Mouse (Mus musculus): ENCODE measurements around the gene 2310022A10Rik. TPM values are rescaled to one million over a fixed set of nuclear protein-coding genes. Genes with fewer than 3 reads are reported as not detected.

2310022A10Rik gene
- polyA plus RNA-seq, 1 experiment from 2014 or later: 38.9 TPM

DNA sequence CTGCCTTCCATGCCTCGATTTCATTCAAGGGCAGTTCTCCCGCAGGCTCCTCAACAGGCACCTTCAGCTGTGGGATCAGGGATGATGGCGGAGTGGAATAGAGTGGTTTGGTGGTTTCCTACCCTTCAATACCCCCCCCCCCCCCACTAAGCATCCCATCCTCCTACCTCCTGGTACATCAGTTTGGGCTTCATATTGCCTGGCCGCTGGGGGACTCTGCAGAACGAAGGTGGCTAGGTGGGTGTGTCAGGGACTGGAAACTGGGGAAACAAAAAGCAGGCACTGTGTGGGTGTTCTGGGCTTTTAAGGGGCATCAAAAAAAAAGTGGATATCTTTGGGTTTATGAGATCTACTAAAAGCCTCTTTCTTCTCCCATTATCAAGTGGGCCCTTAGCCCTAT is 11.1 kb upstream of the 2310022A10Rik start:
- H3K27ac ChIP-seq (replicated peaks): no peak overlapping the region; the same call in 1 of the 2 replicates
- 66% methylated on average over 5 of the region's 5 CpGs for WGBS

DNA sequence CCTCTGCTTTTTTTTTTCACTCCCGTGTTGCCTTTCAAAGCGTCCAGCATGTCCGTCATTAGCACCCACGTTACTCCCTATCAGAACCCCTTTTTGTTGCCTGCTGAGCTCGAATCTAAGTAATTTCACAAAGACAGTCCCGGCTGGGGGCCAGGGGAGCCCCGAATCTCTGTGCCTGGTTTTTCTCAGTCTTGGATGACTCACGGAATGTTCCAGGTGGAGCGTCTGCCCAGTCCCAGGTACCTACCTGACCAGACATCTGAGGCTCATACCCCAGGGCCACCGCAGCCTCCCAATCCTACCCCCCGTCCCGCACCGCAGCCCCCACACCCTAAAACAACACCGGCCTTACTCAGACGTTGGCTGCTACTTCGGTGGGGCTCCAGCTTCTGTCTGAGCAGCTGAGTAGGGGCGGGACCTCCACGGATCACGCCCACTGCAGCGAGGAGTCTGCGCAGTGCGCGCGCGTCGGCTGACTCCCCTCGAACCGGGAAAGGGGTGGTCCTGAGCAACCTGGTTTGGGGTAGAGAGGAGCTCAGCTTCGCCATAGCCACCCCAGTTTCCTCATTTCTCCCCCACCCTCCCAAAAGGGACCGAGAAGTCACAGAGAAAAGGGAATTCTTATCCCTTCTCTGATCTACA is 10.5 kb upstream of the 2310022A10Rik start:
- H3K27ac ChIP-seq (replicated peaks): 0 out of 2 replicates have a peak overlapping the region, but pooled peaks have one; percentile 14
- H3K36me3 ChIP-seq: peaks cover 14% of the 10 kb centered on the region
- peak; percentile 96 for ATAC-seq (replicated peaks)

More for the DNA sequence above, 11.1 kb upstream of the 2310022A10Rik start:
- Histone ChIP-seq H3K4me1 (peaks cover 21% of the 10 kb centered on the region), H3K9me3 (no peaks in the 10 kb centered on the region), H3K9ac (replicated peaks) (peak overlapping the region; percentile 61), H3K36me3 (peaks cover 19% of the 10 kb centered on the region), H3K4me2 (replicated peaks) (peak overlapping the region; percentile 78), H3K4me3 (peak overlapping the region; percentile 57), H3K27me3 (no peaks in the 10 kb centered on the region)
- peak; percentile 3; the same call in 1 of the 2 replicates for ATAC-seq (replicated peaks)

DNA sequence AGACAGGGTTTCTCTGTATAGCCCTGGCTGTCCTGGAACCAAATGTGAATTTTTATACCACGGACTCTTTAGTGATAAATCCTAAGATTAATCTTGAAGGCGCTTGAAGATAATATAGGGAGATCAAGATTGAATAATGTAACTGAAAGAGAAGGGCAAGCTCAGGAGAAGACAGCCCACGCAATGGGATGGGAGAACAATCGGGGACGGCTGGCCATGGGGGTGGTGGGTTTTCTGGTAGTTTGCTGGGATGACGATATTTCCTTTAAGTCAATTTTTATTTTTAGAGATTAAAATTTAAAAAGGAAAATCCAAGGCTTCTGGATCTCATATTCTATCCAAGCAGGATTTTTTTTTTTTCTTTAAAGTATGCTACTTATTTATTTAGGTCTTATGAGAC is 10.0 kb upstream of the 2310022A10Rik start:
- no peak; the same call in 1 of the 2 replicates for ATAC-seq (replicated peaks)
- Histone ChIP-seq H3K9me3 (no peaks in the 10 kb centered on the region), H3K27ac (replicated peaks) (0 out of 2 replicates have a peak overlapping the region, but pooled peaks have one; percentile 14), H3K27me3 (no peaks in the 10 kb centered on the region), H3K4me3 (peak overlapping the region; percentile 57), H3K36me3 (peaks cover 8% of the 10 kb centered on the region), H3K4me1 (peaks cover 21% of the 10 kb centered on the region), H3K4me2 (replicated peaks) (peak overlapping the region; percentile 78), H3K9ac (replicated peaks) (peak overlapping the region; percentile 61)
- WGBS: 58% methylated on average over 6 of the region's 6 CpGs

More for the DNA sequence above, 10.5 kb upstream of the 2310022A10Rik start:
- Histone ChIP-seq H3K4me2 (replicated peaks) (peak overlapping the region; percentile 78), H3K4me3 (peak overlapping the region; percentile 57), H3K9me3 (no peaks in the 10 kb centered on the region), H3K27me3 (no peaks in the 10 kb centered on the region), H3K9ac (replicated peaks) (peak overlapping the region; percentile 61), H3K4me1 (peaks cover 21% of the 10 kb centered on the region)
- 3% methylated on average over 30 of the region's 30 CpGs for WGBS

DNA sequence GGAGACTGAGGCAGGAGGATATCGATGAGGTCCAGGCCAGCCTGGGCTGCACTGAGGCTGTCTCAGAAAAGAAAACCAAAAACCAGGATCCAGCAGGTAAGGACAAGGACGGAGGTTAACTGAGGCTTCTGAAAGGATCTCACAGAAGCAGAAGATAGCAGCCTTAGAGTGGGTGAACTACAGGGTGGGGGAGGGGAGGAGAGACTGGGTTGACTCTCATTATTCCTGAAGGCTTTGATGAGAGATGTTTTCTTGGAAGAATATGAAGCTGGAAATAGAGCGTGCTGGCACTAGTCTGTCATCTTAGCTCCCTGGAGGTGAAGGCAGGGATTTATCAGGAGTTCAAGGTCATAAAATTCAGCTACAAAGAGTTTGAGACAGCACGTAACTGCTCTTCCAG is 9.2 kb upstream of the 2310022A10Rik start:
- Histone ChIP-seq H3K36me3 (peaks cover 7% of the 10 kb centered on the region; the same call in 1 of the 2 replicates), H3K9me3 (no peaks in the 10 kb centered on the region), H3K4me2 (replicated peaks) (no peak overlapping the region), H3K4me1 (peaks cover 21% of the 10 kb centered on the region), H3K27me3 (no peaks in the 10 kb centered on the region), H3K9ac (replicated peaks) (no peak overlapping the region), H3K4me3 (no peak overlapping the region), H3K27ac (replicated peaks) (no peak overlapping the region)
- WGBS: 97% methylated on average over 4 of the region's 4 CpGs
- ATAC-seq (replicated peaks): no peak

DNA sequence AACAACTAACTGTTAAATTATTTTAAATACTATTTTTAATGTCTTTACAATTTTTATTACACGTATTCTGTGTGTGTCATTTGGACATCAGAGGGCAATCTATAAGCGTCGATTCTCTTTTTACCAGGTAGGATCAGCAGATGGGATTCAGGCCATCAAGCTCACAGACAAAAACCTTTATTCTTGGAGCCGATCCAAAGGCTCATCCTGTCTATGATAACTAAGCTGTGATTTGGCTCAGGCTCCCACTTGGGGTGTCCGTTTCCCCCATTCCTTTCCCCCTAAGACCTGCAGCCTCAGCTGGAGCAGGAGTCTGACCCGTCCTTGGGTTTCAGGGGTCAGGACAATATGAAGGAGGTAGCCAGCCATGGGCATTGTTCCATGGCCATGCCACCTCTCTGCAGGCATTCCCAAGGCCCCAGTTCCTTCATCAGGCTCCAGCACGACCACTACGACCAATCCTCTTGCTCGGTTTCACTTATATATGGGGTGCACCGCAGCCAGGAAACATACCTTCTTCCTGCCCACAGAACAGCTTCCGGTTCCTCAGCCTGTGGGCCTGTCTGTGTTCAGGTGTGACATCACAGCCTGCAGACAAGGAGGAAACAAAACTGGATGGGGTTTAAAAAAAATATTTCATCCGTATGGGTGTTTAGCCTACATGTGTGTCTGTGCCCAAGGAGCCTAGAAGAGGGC is 8.2 kb upstream of the 2310022A10Rik start:
- no peak for ATAC-seq (replicated peaks)
- Histone ChIP-seq H3K27me3 (no peaks in the 10 kb centered on the region), H3K9me3 (no peaks in the 10 kb centered on the region), H3K36me3 (0 out of 2 replicates have a peak, but pooled peaks cover 3% of the 10 kb centered on the region), H3K4me2 (replicated peaks) (no peak overlapping the region), H3K9ac (replicated peaks) (no peak overlapping the region), H3K4me1 (peaks cover 21% of the 10 kb centered on the region), H3K4me3 (no peak overlapping the region), H3K27ac (replicated peaks) (no peak overlapping the region)
- WGBS: 87% methylated on average over 12 of the region's 12 CpGs

DNA sequence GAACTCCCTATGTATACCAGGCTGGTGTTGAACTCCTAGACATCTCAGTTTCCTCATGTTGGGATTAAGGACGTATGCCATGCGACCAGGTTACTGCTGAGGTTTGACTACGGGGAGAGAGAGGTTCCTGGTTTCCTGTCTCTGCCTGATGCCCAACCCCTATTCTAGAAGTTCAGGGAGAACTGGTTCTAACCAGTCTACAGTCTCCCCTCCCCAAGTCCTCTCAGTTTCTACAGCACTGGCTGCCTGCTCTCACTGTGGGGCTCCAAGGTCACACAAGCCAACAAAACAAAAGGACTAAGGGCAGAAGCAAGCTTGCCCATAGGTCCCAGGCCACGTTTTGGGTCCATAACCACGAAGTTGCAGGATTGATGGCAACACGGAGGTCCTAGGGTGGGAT is 3.4 kb upstream of the 2310022A10Rik start:
- H3K36me3 ChIP-seq: no peaks in the 10 kb centered on the region
- H3K4me1 ChIP-seq: peaks cover 19% of the 10 kb centered on the region
- H3K9ac ChIP-seq (replicated peaks): no peak overlapping the region
- no peaks in the 10 kb centered on the region for H3K27me3 ChIP-seq
- 73% methylated on average over 6 of the region's 6 CpGs for WGBS
- H3K9me3 ChIP-seq: no peaks in the 10 kb centered on the region
- ATAC-seq (replicated peaks): no peak
- H3K27ac ChIP-seq (replicated peaks): no peak overlapping the region
- H3K4me2 ChIP-seq (replicated peaks): no peak overlapping the region
- H3K4me3 ChIP-seq: no peak overlapping the region

DNA sequence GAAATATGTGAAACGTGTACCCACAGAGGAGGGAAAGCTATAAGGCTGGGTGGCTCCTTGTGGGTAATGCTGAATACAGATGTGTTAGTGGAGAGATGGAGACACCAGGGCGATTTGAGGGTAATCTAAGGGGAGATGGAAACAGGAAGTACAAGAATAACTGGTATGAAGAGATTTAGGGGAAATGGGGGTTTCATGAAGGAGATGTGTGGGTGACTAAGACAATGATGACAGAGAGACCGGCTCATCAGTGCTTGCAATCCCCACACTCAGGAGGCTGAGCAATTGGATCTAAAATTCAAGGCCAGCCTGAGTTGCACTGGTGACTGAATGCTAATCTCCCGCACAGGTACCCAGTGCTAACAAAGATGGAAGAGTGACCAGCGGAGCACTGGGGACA is 963 bp upstream of the 2310022A10Rik start:
- Histone ChIP-seq H3K36me3 (peaks cover 11% of the 10 kb centered on the region), H3K4me3 (peak overlapping the region; percentile 75), H3K4me2 (replicated peaks) (peak overlapping the region; percentile 77), H3K27me3 (no peaks in the 10 kb centered on the region), H3K9ac (replicated peaks) (peak overlapping the region; percentile 65; the same call in 1 of the 2 replicates), H3K27ac (replicated peaks) (no peak overlapping the region), H3K9me3 (no peaks in the 10 kb centered on the region), H3K4me1 (peaks cover 29% of the 10 kb centered on the region)
- whole genome bisulfite sequencing: 60% methylated on average over 5 of the region's 5 CpGs
- no peak for ATAC-seq (replicated peaks)

DNA sequence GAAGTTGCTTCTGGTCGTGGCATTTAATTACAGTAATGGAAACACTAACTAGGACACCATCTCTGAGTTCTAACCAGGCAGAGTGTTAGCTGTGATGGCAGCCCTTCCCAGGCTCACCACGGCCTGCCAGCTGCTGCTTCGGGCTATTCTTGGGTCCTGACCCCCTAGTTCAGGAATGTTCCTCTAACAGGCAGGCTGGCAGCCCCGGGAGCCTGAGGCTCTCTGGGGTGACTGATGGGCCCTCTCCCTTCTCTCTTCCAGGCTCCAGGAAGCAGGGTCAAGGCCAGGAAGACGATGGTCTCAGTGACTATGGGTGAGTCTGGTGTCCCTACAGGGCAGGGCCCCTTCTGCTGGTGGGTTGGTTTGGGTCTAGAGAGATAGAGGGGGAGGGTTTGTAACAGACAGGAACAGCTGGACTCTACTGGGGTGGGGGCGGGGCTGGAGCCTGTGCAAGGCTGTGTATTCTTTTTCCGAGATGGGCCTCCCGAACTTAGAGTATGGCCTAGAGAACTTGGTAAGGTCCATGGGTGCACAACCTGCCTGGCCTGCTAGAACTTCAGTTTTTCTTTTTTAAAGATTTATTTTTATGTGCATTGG is 7.4 kb downstream of the 2310022A10Rik start:
- H3K36me3 ChIP-seq: peaks cover 61% of the 10 kb centered on the region
- no peak for ATAC-seq (replicated peaks)

DNA sequence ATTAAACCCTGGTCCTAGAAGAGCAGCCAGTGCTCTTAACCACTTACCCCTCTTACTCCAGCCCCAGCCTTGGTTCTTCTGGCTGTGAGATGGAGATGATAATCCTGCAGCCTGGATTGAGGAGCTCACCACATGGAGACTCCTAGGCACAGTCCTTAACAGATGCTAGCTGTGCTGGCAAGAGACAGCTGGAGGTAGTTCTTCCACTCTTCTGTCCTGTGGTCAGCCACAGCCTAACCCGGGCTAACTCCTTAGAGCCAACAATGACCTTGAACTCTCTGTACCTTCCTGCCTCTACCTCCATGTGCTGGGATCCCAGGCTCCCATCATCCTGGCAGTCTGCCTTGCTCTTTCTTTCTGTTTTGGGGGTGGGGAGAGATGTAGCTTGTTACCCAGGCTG is 7.9 kb downstream of the 2310022A10Rik start:
- WGBS: 93% methylated on average over 1 of the region's 1 CpGs
- Histone ChIP-seq H3K9me3 (no peaks in the 10 kb centered on the region), H3K4me2 (replicated peaks) (no peak overlapping the region), H3K27ac (replicated peaks) (no peak overlapping the region), H3K36me3 (peaks cover 59% of the 10 kb centered on the region), H3K4me1 (0 out of 2 replicates have a peak, but pooled peaks cover 4% of the 10 kb centered on the region), H3K9ac (replicated peaks) (no peak overlapping the region), H3K27me3 (no peaks in the 10 kb centered on the region), H3K4me3 (no peak overlapping the region)
- ATAC-seq (replicated peaks): no peak

More for the DNA sequence above, 7.4 kb downstream of the 2310022A10Rik start:
- Histone ChIP-seq H3K27me3 (no peaks in the 10 kb centered on the region), H3K4me2 (replicated peaks) (no peak overlapping the region), H3K4me1 (0 out of 2 replicates have a peak, but pooled peaks cover 6% of the 10 kb centered on the region), H3K9me3 (no peaks in the 10 kb centered on the region), H3K27ac (replicated peaks) (no peak overlapping the region), H3K4me3 (no peak overlapping the region), H3K9ac (replicated peaks) (no peak overlapping the region)
- 89% methylated on average over 8 of the region's 8 CpGs for WGBS

DNA sequence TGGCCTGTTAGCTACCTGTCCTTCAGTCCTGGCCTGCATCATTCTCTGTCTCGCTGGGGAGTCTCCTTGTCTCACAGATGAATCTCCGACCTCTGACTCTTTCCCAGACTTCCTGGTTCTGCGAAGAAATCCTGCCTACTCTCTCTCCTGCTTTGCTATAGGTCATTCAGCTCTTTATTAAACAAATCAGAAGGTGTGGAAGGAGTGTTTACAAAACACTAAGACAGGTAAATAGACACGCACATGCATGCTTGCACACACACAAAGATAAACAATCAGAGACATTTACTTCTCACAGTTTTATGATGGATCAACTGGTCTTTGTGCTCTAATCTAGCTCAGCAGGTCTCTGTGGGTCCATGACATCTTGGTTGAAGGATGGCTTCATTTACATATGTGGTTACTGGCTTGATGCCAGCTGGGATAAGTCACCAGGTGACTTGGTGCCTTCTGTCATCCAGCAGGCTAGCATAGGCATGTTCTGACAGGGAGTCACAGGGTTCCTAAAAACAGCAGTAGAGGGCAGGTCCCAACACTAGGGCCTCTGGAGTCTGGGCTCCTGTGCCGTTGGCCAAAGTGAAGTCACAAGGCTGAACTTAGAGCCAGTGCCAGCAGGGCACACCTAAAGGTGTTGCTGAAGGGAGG is 16.7 kb downstream of the 2310022A10Rik start:
- WGBS: 93% methylated on average over 5 of the region's 5 CpGs
- Histone ChIP-seq H3K36me3 (peaks cover 73% of the 10 kb centered on the region), H3K27me3 (no peaks in the 10 kb centered on the region), H3K4me1 (no peaks in the 10 kb centered on the region), H3K27ac (replicated peaks) (no peak overlapping the region), H3K4me3 (no peak overlapping the region), H3K4me2 (replicated peaks) (no peak overlapping the region), H3K9me3 (no peaks in the 10 kb centered on the region), H3K9ac (replicated peaks) (no peak overlapping the region)
- ATAC-seq (replicated peaks): no peak

DNA sequence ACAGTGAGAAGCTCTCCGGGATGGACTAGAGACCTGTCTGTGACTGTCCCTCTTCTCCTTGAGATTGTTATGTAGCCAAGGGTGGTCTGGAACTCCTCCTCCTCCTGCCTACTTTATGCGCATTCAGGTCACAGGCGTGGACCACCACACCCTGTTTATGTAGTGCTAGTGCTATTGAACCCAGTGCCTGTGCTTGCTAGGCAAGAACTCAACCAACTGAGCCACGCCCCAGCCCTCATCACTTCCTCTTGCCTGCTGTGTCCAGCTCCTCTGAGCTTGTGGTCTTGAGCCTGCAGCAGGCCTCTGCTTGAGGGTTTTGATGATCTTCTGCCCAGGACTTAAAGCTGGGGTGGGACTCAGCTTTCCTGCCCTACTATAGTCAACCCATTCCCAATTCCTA is 19.1 kb downstream of the 2310022A10Rik start:
- H3K36me3 ChIP-seq: peaks cover 82% of the 10 kb centered on the region
- H3K4me2 ChIP-seq (replicated peaks): no peak overlapping the region
- H3K27ac ChIP-seq (replicated peaks): no peak overlapping the region
- H3K9ac ChIP-seq (replicated peaks): no peak overlapping the region
- H3K4me1 ChIP-seq: no peaks in the 10 kb centered on the region
- H3K9me3 ChIP-seq: no peaks in the 10 kb centered on the region
- 95% methylated on average over 4 of the region's 4 CpGs for WGBS
- ATAC-seq (replicated peaks): no peak
- H3K27me3 ChIP-seq: no peaks in the 10 kb centered on the region
- H3K4me3 ChIP-seq: no peak overlapping the region

All from forebrain, embryonic 15.5 days (tissue).